Mouse (Mus musculus): ENCODE data around the gene Ndufaf2. TPM values are rescaled to one million over a fixed set of nuclear protein-coding genes. Genes with fewer than 3 reads are reported as not detected.

Ndufaf2 gene
- polyA plus RNA-seq, 1 experiment = 49.3 TPM

DNA sequence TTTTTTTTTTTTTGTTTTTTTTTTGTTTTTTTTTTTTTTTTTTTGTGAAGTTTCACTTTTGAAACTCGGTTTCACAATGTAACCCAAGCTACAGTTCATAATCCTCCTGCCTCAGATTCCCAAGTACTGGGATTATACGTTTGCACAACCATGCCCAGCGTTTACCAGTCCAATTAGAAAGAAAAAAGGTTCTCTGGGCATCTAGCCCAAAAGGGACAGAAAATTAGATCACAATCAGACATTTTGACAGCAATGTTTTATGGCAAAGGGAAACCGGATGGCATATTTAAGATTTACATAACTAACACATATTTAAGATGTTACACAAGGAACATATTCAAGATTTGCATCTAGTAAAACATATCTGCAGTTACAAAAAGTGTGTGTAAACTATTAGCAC is 150.6 kb downstream of the Ndufaf2 start:
- Histone ChIP-seq H3K4me3 (ENCODE audit: control insufficient read depth, low read depth, low read length) (no peak overlapping the region), H3K27ac (ENCODE audit: control insufficient read depth, insufficient read depth, low read depth, low read length) (no peak overlapping the region), H3K36me3 (ENCODE audit: control insufficient read depth, insufficient read depth, low read length) (no peaks in the 10 kb centered on the region), H3K27me3 (ENCODE audit: control insufficient read depth, insufficient read depth, low read length) (no peaks in the 10 kb centered on the region), H3K4me1 (ENCODE audit: control insufficient read depth, insufficient read depth, low read length) (no peaks in the 10 kb centered on the region)
- TF ChIP-seq POLR2A (IDR thresholded peaks at IDR 0.05; ENCODE audit: control insufficient read depth, low read depth, low read length) = no peak
- TF ChIP-seq CTCF (IDR thresholded peaks at IDR 0.05; ENCODE audit: control insufficient read depth, insufficient read depth, insufficient replicate concordance, low read depth, low read length) = no peak

DNA sequence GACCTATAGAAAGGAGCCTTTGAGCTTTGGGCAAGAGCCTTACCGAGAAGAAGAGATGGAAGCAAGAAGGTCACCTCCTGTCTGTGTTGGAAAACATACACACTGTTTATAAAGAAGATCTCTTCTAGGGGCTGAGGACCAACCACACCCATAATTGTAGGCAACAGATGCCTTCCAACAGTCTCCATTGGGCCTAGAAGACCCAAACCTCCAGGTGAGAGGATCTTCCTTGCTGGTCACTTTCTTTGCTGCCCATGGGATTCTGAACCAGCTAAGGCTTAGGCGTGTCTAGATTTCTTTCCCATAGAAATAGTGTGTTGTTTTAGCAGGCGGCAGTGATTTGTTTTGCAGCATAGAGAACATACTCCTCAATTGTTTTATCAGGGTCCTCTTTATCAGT is 162.1 kb downstream of the Ndufaf2 start:
- no peaks in the 10 kb centered on the region for H3K36me3 ChIP-seq (ENCODE audit: control insufficient read depth, insufficient read depth, low read length)
- no peaks in the 10 kb centered on the region for H3K4me1 ChIP-seq (ENCODE audit: control insufficient read depth, insufficient read depth, low read length)
- no peaks in the 10 kb centered on the region for H3K27me3 ChIP-seq (ENCODE audit: control insufficient read depth, insufficient read depth, low read length)
- H3K4me3 ChIP-seq (ENCODE audit: control insufficient read depth, low read depth, low read length) = no peak overlapping the region
- TF ChIP-seq CTCF (IDR thresholded peaks at IDR 0.05; ENCODE audit: control insufficient read depth, insufficient read depth, insufficient replicate concordance, low read depth, low read length) = no peak
- no peak overlapping the region for H3K27ac ChIP-seq (ENCODE audit: control insufficient read depth, insufficient read depth, low read depth, low read length)

DNA sequence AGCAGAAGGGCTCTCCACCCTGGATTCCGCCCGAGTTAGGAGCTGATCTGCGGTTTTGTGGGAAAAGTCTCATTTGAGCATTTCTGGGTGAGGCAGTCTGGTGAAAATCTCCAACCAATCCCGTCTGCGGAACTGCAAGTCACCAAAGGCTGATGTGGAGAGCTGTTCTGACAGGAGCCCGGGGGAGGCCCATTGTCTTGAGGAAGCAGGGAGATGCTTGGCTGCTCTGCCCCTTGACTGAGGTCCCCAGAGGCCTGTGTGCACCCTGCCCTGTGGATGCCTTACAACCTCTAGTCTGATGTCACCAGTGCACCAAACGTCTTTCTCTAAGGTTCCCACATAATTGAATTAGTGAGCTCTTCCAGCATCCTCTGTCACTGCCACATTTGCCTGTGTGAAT is 163.2 kb downstream of the Ndufaf2 start:
- TF ChIP-seq CTCF (IDR thresholded peaks at IDR 0.05; ENCODE audit: control insufficient read depth, insufficient read depth, insufficient replicate concordance, low read depth, low read length) (no peak), POLR2A (IDR thresholded peaks at IDR 0.05; ENCODE audit: control insufficient read depth, low read depth, low read length) (no peak)
- H3K27me3 ChIP-seq (ENCODE audit: control insufficient read depth, insufficient read depth, low read length) = no peaks in the 10 kb centered on the region
- no peaks in the 10 kb centered on the region for H3K36me3 ChIP-seq (ENCODE audit: control insufficient read depth, insufficient read depth, low read length)
- H3K4me3 ChIP-seq (ENCODE audit: control insufficient read depth, low read depth, low read length) = no peak overlapping the region
- no peaks in the 10 kb centered on the region for H3K4me1 ChIP-seq (ENCODE audit: control insufficient read depth, insufficient read depth, low read length)
- no peak overlapping the region for H3K27ac ChIP-seq (ENCODE audit: control insufficient read depth, insufficient read depth, low read depth, low read length)

DNA sequence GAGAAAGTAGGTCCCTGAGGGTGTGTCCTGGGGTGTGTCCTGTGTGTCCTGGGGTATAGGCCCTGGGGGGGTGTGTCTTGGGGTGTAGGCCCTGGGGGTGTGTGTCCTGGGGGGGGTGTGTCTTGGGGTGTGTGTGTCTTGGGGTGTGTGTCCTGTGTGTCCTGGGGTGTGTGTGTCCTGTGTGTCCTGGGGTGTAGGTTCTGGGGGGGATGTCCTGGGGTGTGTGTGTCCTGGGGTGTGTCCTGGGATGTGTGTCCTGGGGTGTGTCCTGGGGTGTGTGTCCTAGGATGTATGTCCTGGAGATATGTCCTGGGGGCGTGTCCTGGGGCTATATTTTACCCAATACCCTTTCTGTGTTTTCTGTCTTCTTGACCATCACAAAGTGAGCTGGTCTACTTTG is 165.8 kb downstream of the Ndufaf2 start:
- no peak overlapping the region for H3K27ac ChIP-seq (ENCODE audit: control insufficient read depth, insufficient read depth, low read depth, low read length)
- H3K36me3 ChIP-seq (ENCODE audit: control insufficient read depth, insufficient read depth, low read length) = no peaks in the 10 kb centered on the region
- no peaks in the 10 kb centered on the region for H3K4me1 ChIP-seq (ENCODE audit: control insufficient read depth, insufficient read depth, low read length)
- H3K4me3 ChIP-seq (ENCODE audit: control insufficient read depth, low read depth, low read length) = no peak overlapping the region
- H3K27me3 ChIP-seq (ENCODE audit: control insufficient read depth, insufficient read depth, low read length) = no peaks in the 10 kb centered on the region
- TF ChIP-seq CTCF (IDR thresholded peaks at IDR 0.05; ENCODE audit: control insufficient read depth, insufficient read depth, insufficient replicate concordance, low read depth, low read length) (no peak), POLR2A (IDR thresholded peaks at IDR 0.05; ENCODE audit: control insufficient read depth, low read depth, low read length) (no peak)

DNA sequence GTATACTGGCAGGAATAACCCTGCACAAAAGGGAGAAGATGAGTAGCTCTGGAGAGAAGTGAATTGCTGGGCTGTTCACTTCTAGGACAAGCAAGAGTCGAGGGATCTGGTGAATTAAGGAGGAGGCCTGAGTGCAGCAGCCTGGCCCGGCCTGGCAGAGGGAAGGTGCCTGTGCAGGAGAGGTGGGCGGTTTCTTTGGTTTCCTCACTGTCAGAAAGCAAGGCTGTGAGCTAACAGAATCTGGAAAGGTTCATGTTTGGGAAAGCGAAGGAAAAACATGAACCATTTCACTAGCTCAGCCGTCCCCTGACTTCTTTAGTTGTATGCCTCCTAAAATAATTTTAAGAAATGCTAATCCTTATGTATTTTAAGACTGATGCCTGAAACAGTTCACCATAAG is 173.8 kb downstream of the Ndufaf2 start:
- TF ChIP-seq CTCF (IDR thresholded peaks at IDR 0.05; ENCODE audit: control insufficient read depth, insufficient read depth, insufficient replicate concordance, low read depth, low read length) (no peak), POLR2A (IDR thresholded peaks at IDR 0.05; ENCODE audit: control insufficient read depth, low read depth, low read length) (no peak)
- Histone ChIP-seq H3K36me3 (ENCODE audit: control insufficient read depth, insufficient read depth, low read length) (no peaks in the 10 kb centered on the region), H3K27ac (ENCODE audit: control insufficient read depth, insufficient read depth, low read depth, low read length) (no peak overlapping the region), H3K27me3 (ENCODE audit: control insufficient read depth, insufficient read depth, low read length) (no peaks in the 10 kb centered on the region), H3K4me1 (ENCODE audit: control insufficient read depth, insufficient read depth, low read length) (no peaks in the 10 kb centered on the region), H3K4me3 (ENCODE audit: control insufficient read depth, low read depth, low read length) (no peak overlapping the region)

DNA sequence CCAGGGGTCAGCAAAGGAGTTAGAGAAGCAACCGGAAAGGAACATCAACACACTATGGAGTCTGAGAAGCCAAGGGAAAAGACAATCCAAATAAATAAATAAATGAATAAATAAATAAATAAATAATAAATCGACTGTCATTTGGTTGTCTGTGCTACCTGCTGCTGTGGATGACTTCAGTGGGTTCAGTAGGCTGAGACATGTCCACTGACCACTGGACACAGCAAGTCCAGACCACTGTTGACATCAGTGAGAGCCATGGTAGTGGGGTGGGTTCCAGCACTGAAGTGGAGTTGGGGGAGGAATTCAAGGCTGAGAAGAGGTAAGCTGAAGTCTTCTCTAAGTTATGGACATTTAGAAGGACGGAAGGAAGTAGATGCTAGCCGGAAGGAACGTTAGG is 174.2 kb downstream of the Ndufaf2 start:
- no peaks in the 10 kb centered on the region for H3K27me3 ChIP-seq (ENCODE audit: control insufficient read depth, insufficient read depth, low read length)
- no peaks in the 10 kb centered on the region for H3K36me3 ChIP-seq (ENCODE audit: control insufficient read depth, insufficient read depth, low read length)
- no peak overlapping the region for H3K4me3 ChIP-seq (ENCODE audit: control insufficient read depth, low read depth, low read length)
- TF ChIP-seq CTCF (IDR thresholded peaks at IDR 0.05; ENCODE audit: control insufficient read depth, insufficient read depth, insufficient replicate concordance, low read depth, low read length) (no peak), POLR2A (IDR thresholded peaks at IDR 0.05; ENCODE audit: control insufficient read depth, low read depth, low read length) (no peak)
- no peak overlapping the region for H3K27ac ChIP-seq (ENCODE audit: control insufficient read depth, insufficient read depth, low read depth, low read length)
- H3K4me1 ChIP-seq (ENCODE audit: control insufficient read depth, insufficient read depth, low read length) = no peaks in the 10 kb centered on the region

DNA sequence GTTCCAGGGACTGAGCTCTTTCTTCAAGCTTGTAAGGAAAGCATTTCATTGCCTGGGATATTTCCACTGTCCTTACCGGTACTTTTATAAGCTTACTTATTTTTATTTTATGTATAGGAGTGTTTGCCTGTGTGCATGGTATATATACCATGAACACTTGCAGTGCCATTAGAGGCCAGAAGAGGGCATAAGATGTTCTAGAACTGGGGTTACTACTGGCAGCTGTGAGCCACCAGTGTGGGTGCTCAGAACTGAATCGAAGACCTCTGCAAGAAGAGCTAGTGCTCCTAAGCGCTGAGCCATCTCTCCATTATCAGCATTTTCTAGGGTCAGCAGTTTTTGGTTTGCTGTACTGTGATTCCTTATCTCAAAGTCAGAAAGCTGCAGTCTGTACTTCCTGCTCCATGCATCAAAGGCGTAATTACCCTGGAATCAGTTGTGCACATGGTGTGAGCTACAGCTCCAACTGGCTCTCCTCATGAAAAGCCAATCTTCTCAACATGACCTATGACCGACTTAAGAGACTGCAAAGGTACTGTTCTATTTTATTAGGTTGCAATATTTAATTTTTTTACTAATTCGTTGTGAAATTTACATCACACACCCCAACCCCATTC is 175.1 kb downstream of the Ndufaf2 start:
- Histone ChIP-seq H3K27me3 (ENCODE audit: control insufficient read depth, insufficient read depth, low read length) (no peaks in the 10 kb centered on the region), H3K4me3 (ENCODE audit: control insufficient read depth, low read depth, low read length) (no peak overlapping the region), H3K27ac (ENCODE audit: control insufficient read depth, insufficient read depth, low read depth, low read length) (no peak overlapping the region), H3K36me3 (ENCODE audit: control insufficient read depth, insufficient read depth, low read length) (no peaks in the 10 kb centered on the region), H3K4me1 (ENCODE audit: control insufficient read depth, insufficient read depth, low read length) (no peaks in the 10 kb centered on the region)
- TF ChIP-seq POLR2A (IDR thresholded peaks at IDR 0.05; ENCODE audit: control insufficient read depth, low read depth, low read length) (no peak), CTCF (IDR thresholded peaks at IDR 0.05; ENCODE audit: control insufficient read depth, insufficient read depth, insufficient replicate concordance, low read depth, low read length) (no peak)

DNA sequence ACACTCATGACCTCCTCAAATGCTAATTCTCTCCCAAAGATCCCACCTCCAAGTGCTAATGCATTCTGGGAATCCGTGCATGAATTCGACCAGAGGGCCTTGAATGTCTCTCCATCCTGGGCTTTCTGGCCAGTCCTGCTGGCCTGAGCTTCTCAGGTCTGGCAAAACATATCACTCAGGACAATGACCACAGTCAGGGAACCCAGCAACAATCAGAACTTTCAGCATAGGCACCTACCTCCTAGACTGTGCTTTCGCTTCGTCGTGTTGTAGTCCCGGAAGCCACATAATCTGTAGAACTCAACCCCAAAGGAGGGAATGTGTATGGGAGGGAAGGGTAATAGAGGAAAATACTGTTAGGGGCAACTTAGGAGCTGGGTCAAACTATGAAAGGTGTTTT is 179.0 kb downstream of the Ndufaf2 start:
- Histone ChIP-seq H3K27ac (ENCODE audit: control insufficient read depth, insufficient read depth, low read depth, low read length) (no peak overlapping the region), H3K27me3 (ENCODE audit: control insufficient read depth, insufficient read depth, low read length) (no peaks in the 10 kb centered on the region), H3K36me3 (ENCODE audit: control insufficient read depth, insufficient read depth, low read length) (no peaks in the 10 kb centered on the region), H3K4me3 (ENCODE audit: control insufficient read depth, low read depth, low read length) (no peak overlapping the region), H3K4me1 (ENCODE audit: control insufficient read depth, insufficient read depth, low read length) (no peaks in the 10 kb centered on the region)
- TF ChIP-seq CTCF (IDR thresholded peaks at IDR 0.05; ENCODE audit: control insufficient read depth, insufficient read depth, insufficient replicate concordance, low read depth, low read length) = no peak
- TF ChIP-seq POLR2A (IDR thresholded peaks at IDR 0.05; ENCODE audit: control insufficient read depth, low read depth, low read length) = no peak

Data from testis, adult 2 months (tissue).